Mouse (Mus musculus) bone marrow macrophage, adult 2 months (primary cell): ENCODE results near the gene Slc35f6. TPM values are rescaled to one million over a fixed set of nuclear protein-coding genes. Genes with fewer than 3 reads are reported as not detected.
A peak's percentile ranks its signal among the peaks of the same experiment; 100 is the strongest.

Experiments
- H3K27ac ChIP-seq: 2 replicates; pipeline ENCODE4 v1.5.1; 2012; ENCODE audit warnings: low read depth, low read length; ENCODE audit not compliant: insufficient read depth
- H3K4me1 ChIP-seq: 2 replicates; pipeline ENCODE4 v1.6.1; 2012; ENCODE audit warnings: low read length; ENCODE audit not compliant: control insufficient read depth, insufficient read depth
- H3K4me3 ChIP-seq: 2 replicates; pipeline ENCODE4 v1.5.1; 2012; ENCODE audit warnings: mild to moderate bottlenecking, low read length, moderate library complexity; ENCODE audit not compliant: insufficient read depth
- CTCF ChIP-seq: IDR thresholded peaks from 2 replicates; pipeline ENCODE4 v1.5.1; 2012; ENCODE audit warnings: low read depth, mild to moderate bottlenecking, low read length, moderate library complexity
- POLR2A ChIP-seq: IDR thresholded peaks from 2 replicates; pipeline ENCODE4 v1.6.1; 2012; ENCODE audit warnings: mild to moderate bottlenecking, low read depth, low read length, borderline replicate concordance
- polyA plus RNA-seq: library from polyadenylated mRNA; stranded (reverse); fragments of >200 nt; gene quantifications from 2 replicates; pipeline ENCODE4 v1.2.4, GENCODE M21; 2012; ENCODE audit not compliant: missing spikeins, insufficient read depth, insufficient read length

Gene Slc35f6
- polyA plus RNA-seq, 1 experiment = 78.2 TPM

DNA sequence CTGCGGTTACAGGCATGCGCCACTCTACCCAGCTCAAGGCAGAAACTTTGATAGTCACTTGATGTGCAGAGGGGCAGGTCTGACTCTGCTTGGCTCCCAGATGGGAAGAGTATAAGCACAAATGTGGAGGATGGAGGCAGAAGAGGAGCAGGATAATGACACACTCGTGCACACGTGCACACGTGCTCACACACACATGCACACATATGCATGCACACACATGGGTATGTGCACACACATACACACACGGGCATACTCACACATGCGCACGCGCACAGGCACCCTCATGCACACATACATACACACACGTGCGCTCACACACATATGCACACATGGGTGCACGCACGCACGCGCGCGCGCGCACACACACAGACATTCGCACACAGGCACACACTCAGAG lies 27.2 kb upstream of the Slc35f6 start:
- H3K4me3 ChIP-seq = no peak overlapping the region
- H3K4me1 ChIP-seq = peaks cover 8% of the 10 kb centered on the region
- TF ChIP-seq CTCF = no peak
- no peak for TF ChIP-seq POLR2A
- no peak overlapping the region for H3K27ac ChIP-seq

DNA sequence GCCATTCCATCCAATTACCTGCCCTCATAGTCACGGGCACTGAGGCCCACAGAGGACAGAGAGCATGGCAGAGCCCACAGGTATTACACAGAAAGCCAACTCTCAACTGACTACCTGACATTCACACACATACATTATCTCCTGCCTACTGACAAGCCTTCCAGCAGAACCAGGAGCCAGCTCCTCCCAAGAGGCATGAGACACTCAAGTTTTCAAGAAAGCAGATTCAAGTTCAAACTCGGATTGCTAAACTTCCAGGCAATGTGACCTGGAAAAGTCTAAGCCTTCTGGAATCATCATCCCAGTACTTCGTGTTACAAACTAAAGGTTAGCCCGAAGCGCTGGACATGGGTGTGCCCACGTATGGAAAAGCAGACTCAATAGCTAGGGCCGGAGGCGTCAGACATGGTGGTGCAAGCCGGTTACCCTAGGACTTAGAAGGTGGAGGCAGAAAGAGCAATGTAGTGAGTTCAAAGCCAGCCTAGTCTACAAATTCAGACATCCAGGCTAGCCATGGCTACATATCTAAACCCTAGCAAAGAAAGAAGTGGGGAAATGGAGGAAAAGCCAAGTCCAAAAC lies 26.4 kb upstream of the Slc35f6 start:
- TF ChIP-seq CTCF = no peak
- no peak for TF ChIP-seq POLR2A
- H3K27ac ChIP-seq = no peak overlapping the region
- H3K4me3 ChIP-seq = no peak overlapping the region
- H3K4me1 ChIP-seq = peaks cover 8% of the 10 kb centered on the region

DNA sequence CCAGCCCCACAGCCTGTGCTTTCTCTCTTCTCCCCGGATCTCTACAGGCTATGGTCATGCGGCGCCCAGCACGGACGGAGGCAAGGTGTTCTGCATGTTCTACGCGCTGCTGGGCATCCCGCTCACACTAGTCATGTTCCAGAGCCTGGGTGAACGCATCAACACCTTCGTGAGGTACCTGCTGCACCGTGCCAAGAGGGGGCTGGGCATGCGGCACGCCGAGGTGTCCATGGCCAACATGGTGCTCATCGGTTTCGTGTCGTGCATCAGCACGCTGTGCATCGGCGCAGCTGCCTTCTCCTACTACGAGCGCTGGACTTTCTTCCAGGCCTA lies 25.9 kb upstream of the Slc35f6 start:
- Histone ChIP-seq H3K4me1 (peaks cover 8% of the 10 kb centered on the region), H3K27ac (no peak overlapping the region), H3K4me3 (no peak overlapping the region)
- TF ChIP-seq POLR2A = no peak
- TF ChIP-seq CTCF = no peak

DNA sequence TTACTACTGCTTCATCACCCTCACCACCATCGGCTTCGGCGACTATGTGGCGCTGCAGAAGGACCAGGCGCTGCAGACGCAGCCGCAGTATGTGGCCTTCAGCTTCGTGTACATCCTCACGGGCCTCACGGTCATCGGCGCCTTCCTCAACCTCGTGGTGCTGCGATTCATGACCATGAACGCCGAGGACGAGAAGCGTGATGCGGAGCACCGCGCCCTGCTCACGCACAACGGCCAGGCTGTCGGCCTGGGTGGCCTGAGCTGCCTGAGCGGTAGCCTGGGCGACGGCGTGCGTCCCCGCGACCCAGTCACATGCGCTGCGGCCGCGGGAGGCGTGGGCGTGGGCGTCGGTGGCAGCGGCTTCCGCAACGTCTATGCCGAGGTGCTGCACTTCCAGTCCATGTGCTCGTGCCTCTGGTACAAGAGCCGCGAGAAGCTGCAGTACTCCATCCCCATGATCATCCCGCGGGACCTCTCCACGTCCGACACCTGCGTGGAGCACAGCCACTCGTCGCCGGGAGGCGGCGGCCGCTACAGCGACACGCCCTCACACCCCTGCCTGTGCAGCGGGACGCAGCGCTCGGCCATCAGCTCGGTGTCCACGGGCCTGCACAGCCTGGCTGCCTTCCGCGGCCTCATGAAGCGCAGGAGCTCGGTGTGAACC lies 25.4 kb upstream of the Slc35f6 start:
- H3K4me1 ChIP-seq = peaks cover 8% of the 10 kb centered on the region
- H3K4me3 ChIP-seq = peak overlapping the region; percentile 6
- TF ChIP-seq CTCF (no peak), POLR2A (no peak)
- no peak overlapping the region for H3K27ac ChIP-seq

DNA sequence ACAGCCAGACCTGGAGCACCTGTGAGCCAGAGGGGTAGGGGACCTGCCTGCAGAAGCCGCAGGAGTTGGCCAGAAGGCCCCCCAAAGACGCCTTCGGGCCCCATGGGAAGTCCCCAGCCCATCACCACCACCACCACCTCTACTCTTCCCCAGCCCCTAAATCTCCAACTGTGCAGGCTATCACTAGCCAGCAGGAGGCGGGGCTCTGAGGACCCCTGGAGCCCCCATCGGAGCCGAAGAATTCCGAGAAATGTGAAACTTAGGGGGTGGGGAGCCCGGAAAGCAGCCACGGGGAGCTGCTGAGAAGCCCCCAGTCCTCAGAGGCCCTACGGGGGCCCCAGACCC lies 24.9 kb upstream of the Slc35f6 start:
- peak overlapping the region; percentile 6 for H3K4me3 ChIP-seq
- peaks cover 8% of the 10 kb centered on the region for H3K4me1 ChIP-seq
- no peak overlapping the region for H3K27ac ChIP-seq
- TF ChIP-seq CTCF (no peak), POLR2A (no peak)

DNA sequence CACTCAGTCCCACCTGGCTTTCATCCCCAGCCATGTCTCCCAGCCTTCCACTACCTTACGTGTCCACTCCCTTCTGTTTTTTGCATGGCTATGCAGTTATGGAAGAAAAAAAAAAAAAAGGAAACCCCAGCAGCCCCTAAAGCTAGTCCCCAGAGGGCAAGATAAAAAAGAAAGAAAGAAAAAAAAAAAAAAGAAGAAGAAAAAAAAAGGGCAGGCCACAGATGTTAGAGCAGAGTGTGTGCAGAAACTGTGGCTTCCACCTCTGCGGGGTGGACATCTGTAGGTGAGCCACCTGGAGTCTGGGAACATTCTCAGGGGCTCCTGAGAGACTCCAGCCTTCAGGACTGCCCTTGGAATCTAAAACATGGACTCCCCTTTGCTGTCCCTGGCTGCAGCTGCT lies 24.4 kb upstream of the Slc35f6 start:
- TF ChIP-seq CTCF = no peak
- no peak for TF ChIP-seq POLR2A
- no peak overlapping the region for H3K27ac ChIP-seq

DNA sequence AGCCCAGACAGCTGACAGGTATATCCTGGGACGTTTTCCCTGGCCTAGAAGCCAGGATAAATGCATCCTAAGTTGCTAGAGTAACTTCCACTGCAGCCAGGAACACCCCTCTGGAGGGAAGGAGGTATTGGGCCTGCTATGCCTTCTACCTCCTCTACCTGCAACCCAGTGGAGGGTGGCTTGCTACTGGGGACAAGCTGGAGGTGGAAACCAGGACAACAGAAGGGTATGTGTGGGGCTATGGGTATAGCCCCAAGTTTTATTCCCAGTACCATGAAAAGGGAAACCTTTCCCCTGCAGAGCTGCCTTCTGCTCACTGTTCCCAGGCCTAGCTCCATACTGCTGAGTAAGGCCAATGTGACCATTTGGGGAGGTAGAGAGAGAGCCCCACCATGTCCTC lies 23.4 kb upstream of the Slc35f6 start:
- H3K4me1 ChIP-seq = peaks cover 8% of the 10 kb centered on the region
- H3K4me3 ChIP-seq = no peak overlapping the region
- TF ChIP-seq CTCF (no peak), POLR2A (no peak)
- H3K27ac ChIP-seq = no peak overlapping the region

More for the DNA sequence above, 24.4 kb upstream of the Slc35f6 start:
- no peak overlapping the region for H3K4me3 ChIP-seq
- peaks cover 8% of the 10 kb centered on the region for H3K4me1 ChIP-seq

DNA sequence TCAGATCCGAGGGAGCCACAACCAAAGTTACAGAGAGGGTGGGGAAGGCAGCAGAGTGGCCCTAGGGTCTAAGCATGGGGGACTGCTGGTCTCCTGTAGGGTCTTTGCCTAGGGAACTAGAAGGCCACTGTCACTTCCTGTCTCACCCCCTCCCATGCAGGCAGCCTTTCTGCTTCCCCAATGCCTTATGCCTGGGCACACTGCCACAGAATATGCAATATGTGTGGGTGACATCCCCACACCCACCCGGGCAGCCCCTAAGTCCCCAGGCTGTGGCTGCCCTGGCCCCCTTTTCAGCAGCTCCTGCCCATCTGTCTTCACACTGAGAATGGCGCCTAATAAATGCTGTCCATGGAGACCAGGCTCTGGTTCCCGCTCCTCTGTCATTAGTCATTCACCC lies 22.8 kb upstream of the Slc35f6 start:
- TF ChIP-seq POLR2A = no peak
- no peak for TF ChIP-seq CTCF
- no peak overlapping the region for H3K4me3 ChIP-seq
- no peak overlapping the region for H3K27ac ChIP-seq
- H3K4me1 ChIP-seq = peaks cover 8% of the 10 kb centered on the region

DNA sequence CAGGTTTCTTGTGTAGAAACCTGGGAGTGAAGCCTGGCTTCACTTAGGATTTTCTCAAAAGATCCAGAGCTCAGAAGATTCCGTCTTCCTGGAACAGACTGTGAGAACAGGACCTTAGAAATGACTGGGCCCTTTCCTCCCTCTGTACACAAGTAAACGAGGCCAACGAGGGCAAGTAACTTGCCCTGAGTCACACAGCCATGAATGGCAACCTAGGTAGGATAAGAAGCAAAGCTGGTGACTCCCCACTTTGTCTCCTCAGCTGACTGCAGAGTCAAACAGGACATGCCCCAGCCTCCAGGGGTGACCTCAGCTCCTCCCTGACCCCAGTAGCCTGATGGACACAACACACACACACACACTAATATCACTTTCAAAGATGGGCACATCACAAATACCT lies 22.4 kb upstream of the Slc35f6 start:
- Histone ChIP-seq H3K4me3 (no peak overlapping the region), H3K27ac (no peak overlapping the region), H3K4me1 (peaks cover 8% of the 10 kb centered on the region)
- TF ChIP-seq CTCF (no peak), POLR2A (no peak)

DNA sequence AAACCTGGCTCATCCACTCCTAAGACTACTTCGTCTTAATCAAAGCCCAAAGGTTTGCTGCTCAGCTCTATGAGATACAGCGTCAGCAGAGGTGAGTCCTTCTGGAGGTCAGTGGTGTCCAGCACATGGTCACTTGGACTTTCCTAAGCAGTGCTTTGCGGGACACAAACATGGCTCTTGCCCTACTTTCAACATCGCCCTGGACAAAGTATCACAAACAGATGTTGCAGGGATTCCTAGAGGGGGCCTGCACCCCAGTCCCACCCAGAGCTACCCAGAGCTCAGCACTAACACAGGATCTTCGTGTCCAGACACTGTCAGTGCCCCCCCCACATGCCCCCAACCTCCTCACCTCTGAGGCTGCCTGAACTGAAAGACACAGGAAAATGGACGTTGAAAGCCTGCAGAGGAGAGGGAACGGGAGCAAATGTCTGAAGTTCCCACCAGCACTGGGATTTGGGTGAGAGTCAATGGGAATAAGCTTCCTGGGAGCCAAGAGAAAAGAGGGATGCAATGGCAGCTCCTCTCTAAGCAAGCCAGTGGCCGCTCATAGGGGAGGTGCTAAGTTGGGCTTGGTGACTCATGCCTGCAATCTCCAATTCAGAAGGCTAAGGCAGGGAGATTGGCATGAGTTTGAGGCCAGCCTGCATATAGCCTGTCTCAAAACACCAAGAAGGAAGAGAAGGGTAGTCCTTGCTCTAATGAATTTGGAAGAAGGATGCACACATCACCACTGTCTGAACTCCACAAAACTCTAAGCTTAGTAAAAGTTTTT lies 21.2 kb upstream of the Slc35f6 start:
- peaks cover 8% of the 10 kb centered on the region for H3K4me1 ChIP-seq
- TF ChIP-seq POLR2A (no peak), CTCF (no peak)
- H3K27ac ChIP-seq = no peak overlapping the region
- H3K4me3 ChIP-seq = no peak overlapping the region
